Mouse (Mus musculus) urinary bladder, postnatal 36 days (tissue): ENCODE results near the gene Irs3.

Source experiments
- DNase-seq, 2 experiments: peaks; one replicate each; pipeline ENCODE4 v3.0.0; 2022; ENCODE audit warnings: low spot score in 2 of 2, mixed read lengths in 1 of 2

Gene Irs3

GRCm38 (mm10) chr5:137660064-137660688 is 14.7 kb upstream of the Irs3 start:
- peak; percentile 59 to 83 for DNase-seq

GRCm38 (mm10) chr5:137656977-137657376 is 11.5 kb upstream of the Irs3 start:
- peak; percentile 63 to 77 for DNase-seq

- no peak for DNase-seq
These were observed 9.2 kb upstream of the Irs3 start for GRCm38 (mm10) chr5:137654746-137655145.

GRCm38 (mm10) chr5:137653366-137653765 is 7.9 kb upstream of the Irs3 start:
- no peak for DNase-seq

- DNase-seq: peak; percentile 40 to 67
These were observed 7.0 kb upstream of the Irs3 start for GRCm38 (mm10) chr5:137652474-137652873.

GRCm38 (mm10) chr5:137649669-137650571 is 4.4 kb upstream of the Irs3 start:
- peak in 1 of 2 experiments; percentile 33 for DNase-seq

- DNase-seq: no peak
These were observed 3.7 kb upstream of the Irs3 start for GRCm38 (mm10) chr5:137649251-137649650.

GRCm38 (mm10) chr5:137647827-137648601 is 2.5 kb upstream of the Irs3 start:
- DNase-seq: no peak

- DNase-seq: no peak
These were observed 343 bp downstream of the Irs3 start for GRCm38 (mm10) chr5:137645091-137645651.

GRCm38 (mm10) chr5:137644484-137644883 is 1.0 kb downstream of the Irs3 start:
- DNase-seq: peak in 1 of 2 experiments; percentile 35

GRCm38 (mm10) chr5:137642886-137643285 is 2.6 kb downstream of the Irs3 start:
- DNase-seq: no peak

- peak in 1 of 2 experiments; percentile 37 for DNase-seq
These were observed 4.5 kb downstream of the Irs3 start, which contains the start of gene Sap25 for GRCm38 (mm10) chr5:137641054-137641453. Sap25 (plus strand) TSS chr5:137641334.

- no peak for DNase-seq
These were observed 6.0 kb downstream of the Irs3 start for GRCm38 (mm10) chr5:137639472-137639871.

- DNase-seq: no peak
These were observed 12.0 kb downstream of the Irs3 start for GRCm38 (mm10) chr5:137633397-137634084.

- DNase-seq: no peak
These were observed 13.9 kb downstream of the Irs3 start for GRCm38 (mm10) chr5:137631591-137631990.

- DNase-seq: peak in 1 of 2 experiments; percentile 20
These were observed 14.3 kb downstream of the Irs3 start for GRCm38 (mm10) chr5:137631171-137631570.

GRCm38 (mm10) chr5:137630602-137631001 is 14.9 kb downstream of the Irs3 start:
- DNase-seq: peak in 1 of 2 experiments; percentile 21

GRCm38 (mm10) chr5:137629906-137630545 is 15.5 kb downstream of the Irs3 start:
- DNase-seq: peak in 1 of 2 experiments; percentile 38

- no peak for DNase-seq
These were observed 16.2 kb downstream of the Irs3 start for GRCm38 (mm10) chr5:137629306-137629721.

GRCm38 (mm10) chr5:137628498-137629305 is 16.8 kb downstream of the Irs3 start, which contains the start of the genes Fbxo24, Lrch4 and Gm20605:
Fbxo24 (minus strand) TSS chr5:137629002.
Lrch4 (plus strand) TSS chr5:137629121.
Gm20605 (plus strand) TSS chr5:137629175.
- DNase-seq: peak; percentile 95 to 99
